ENCODE assay signal across 23 mouse cellular contexts in the genomic region with DNA sequence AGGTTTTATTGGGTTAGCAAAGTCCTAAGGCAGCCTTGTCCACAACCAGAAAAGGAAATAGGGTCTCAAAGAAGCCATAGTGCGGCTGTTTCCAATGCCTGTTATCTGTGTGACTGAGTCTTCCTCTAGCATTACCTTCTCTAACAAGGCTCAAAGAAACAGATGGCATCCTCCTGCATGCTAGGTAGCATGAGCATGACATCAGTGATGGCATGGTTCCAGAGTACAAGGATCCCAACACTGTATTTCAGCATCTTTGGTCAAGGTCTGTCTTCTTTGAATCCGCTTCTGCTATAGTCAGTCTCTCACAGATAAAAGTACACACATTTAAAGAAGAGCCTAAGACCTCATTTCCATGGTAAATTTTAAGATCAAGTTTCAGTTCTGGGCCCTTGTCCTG. TPM values are rescaled to one million over a fixed set of nuclear protein-coding genes. Genes with fewer than 3 reads are reported as not detected.
DNase-seq lines count a peak whose midpoint lies in the region; ATAC-seq and TF ChIP-seq lines count a peak whose summit lies in the region.
"Had no signal": no experiment of that assay in that cellular context is flagged by ENCODE, and none has a peak within 500 bp of the region (broad histone marks: within the 10 kb centered on the region; RNA-seq: fewer than 3 reads in every experiment).

No protein-coding gene starts in this region.

- no peak overlapping the region for H3K9ac ChIP-seq in hindbrain, postnatal 0 days (replicated peaks; ENCODE audit: low read length)
- no peak overlapping the region for H3K9ac ChIP-seq in hindbrain, embryonic 12.5 days
- H3K9ac ChIP-seq in liver, postnatal 0 days (replicated peaks) = no peak overlapping the region
- no peak overlapping the region for H3K9ac ChIP-seq in liver, embryonic 11.5 days (ENCODE audit: low read depth, low read length)
- H3K9ac ChIP-seq: forebrain, postnatal 0 days; heart, embryonic 12.5 days; hindbrain, embryonic 13.5 days had no signal

- WGBS in hindbrain, postnatal 0 days = 91% methylated on average over 2 of the region's 2 CpGs
- WGBS in hindbrain, embryonic 12.5 days = 97% methylated on average over 2 of the region's 2 CpGs
- 89% methylated on average over 2 of the region's 2 CpGs for WGBS in liver, postnatal 0 days (ENCODE audit: insufficient replicate concordance)
- 96% methylated on average over 2 of the region's 2 CpGs for WGBS in liver, embryonic 11.5 days
- WGBS in cerebellum, adult 2 months = 13% methylated on average over 2 of the region's 2 CpGs

- no peaks in the 10 kb centered on the region for H3K4me1 ChIP-seq in hindbrain, postnatal 0 days (ENCODE audit: insufficient read depth, low read length)
- H3K4me1 ChIP-seq in hindbrain, embryonic 12.5 days = no peaks in the 10 kb centered on the region
- H3K4me1 ChIP-seq in liver, postnatal 0 days (ENCODE audit: insufficient read depth) = no peaks in the 10 kb centered on the region
- no peaks in the 10 kb centered on the region for H3K4me1 ChIP-seq in liver, embryonic 11.5 days (replicated peaks; ENCODE audit: control insufficient read depth, insufficient read depth, low read length)
- peaks cover 8% of the 10 kb centered on the region for H3K4me1 ChIP-seq in cerebellum, adult 2 months (ENCODE audit: control insufficient read depth, insufficient read depth, low read length)
- H3K4me1 ChIP-seq: forebrain, embryonic 10.5 days; hindbrain, embryonic 13.5 days had no signal

- TF ChIP-seq POLR2A in cerebellum, adult 2 months (IDR thresholded peaks at IDR 0.05; ENCODE audit: borderline replicate concordance, insufficient read depth, low read length) = peak; percentile 37; the same call in 1 of the 2 replicates

- no peak for TF ChIP-seq EP300 in liver, postnatal 0 days (IDR thresholded peaks at IDR 0.05; ENCODE audit: low read depth)

- H3K36me3 ChIP-seq in hindbrain, postnatal 0 days (ENCODE audit: insufficient read depth, low read length) = no peaks in the 10 kb centered on the region; the same call in 1 of the 2 replicates
- H3K36me3 ChIP-seq in hindbrain, embryonic 12.5 days = peaks cover 36% of the 10 kb centered on the region
- H3K36me3 ChIP-seq in liver, postnatal 0 days (replicated peaks; ENCODE audit: insufficient read depth, low read length) = peaks cover 40% of the 10 kb centered on the region
- H3K36me3 ChIP-seq in liver, embryonic 11.5 days (ENCODE audit: control insufficient read depth, insufficient read depth, low read length) = no peaks in the 10 kb centered on the region

- ATAC-seq in hindbrain, postnatal 0 days = no peak
- ATAC-seq in hindbrain, embryonic 12.5 days (ENCODE audit: low FRiP score) = no peak
- peak; percentile 35 for ATAC-seq in liver, postnatal 0 days
- ATAC-seq in liver, embryonic 11.5 days (replicated peaks; ENCODE audit: low FRiP score) = no peak
- ATAC-seq: forebrain, postnatal 0 days; intestine, embryonic 16.5 days had no signal

- no peak overlapping the region for H3K4me3 ChIP-seq in hindbrain, postnatal 0 days (ENCODE audit: low read length)
- H3K4me3 ChIP-seq in hindbrain, embryonic 12.5 days = no peak overlapping the region
- H3K4me3 ChIP-seq in liver, postnatal 0 days (ENCODE audit: low read depth, low read length) = no peak overlapping the region
- H3K4me3 ChIP-seq in liver, embryonic 11.5 days (ENCODE audit: low read depth, low read length) = no peak overlapping the region
- H3K4me3 ChIP-seq in cerebellum, adult 2 months (replicated peaks; ENCODE audit: insufficient read depth, low read depth, low read length) = no peak overlapping the region
- H3K4me3 ChIP-seq: forebrain, embryonic 10.5 days; heart, embryonic 12.5 days; hindbrain, embryonic 13.5 days; myocyte had no signal

- no peak overlapping the region for H3K27ac ChIP-seq in hindbrain, postnatal 0 days
- H3K27ac ChIP-seq in hindbrain, embryonic 12.5 days = no peak overlapping the region
- no peak overlapping the region for H3K27ac ChIP-seq in liver, postnatal 0 days (ENCODE audit: low read depth)
- H3K27ac ChIP-seq in liver, embryonic 11.5 days (ENCODE audit: low read depth, low read length) = no peak overlapping the region
- peak overlapping the region; percentile 60; the same call in 1 of the 2 replicates for H3K27ac ChIP-seq in cerebellum, adult 2 months (ENCODE audit: insufficient read depth, low read length)
- H3K27ac ChIP-seq: forebrain, embryonic 10.5 days; hindbrain, embryonic 13.5 days had no signal

- no peak for TF ChIP-seq CTCF in hindbrain, postnatal 0 days (IDR thresholded peaks at IDR 0.05; ENCODE audit: low read depth)
- TF ChIP-seq CTCF in liver, postnatal 0 days (IDR thresholded peaks at IDR 0.05; ENCODE audit: low read depth) = no peak
- no peak for TF ChIP-seq CTCF in cerebellum, adult 2 months (IDR thresholded peaks at IDR 0.05; ENCODE audit: borderline replicate concordance, insufficient read depth, low read depth, low read length)

- H3K4me2 ChIP-seq in hindbrain, postnatal 0 days (ENCODE audit: low read depth, low read length) = no peak overlapping the region
- H3K4me2 ChIP-seq in hindbrain, embryonic 12.5 days (replicated peaks) = no peak overlapping the region
- H3K4me2 ChIP-seq in liver, postnatal 0 days (ENCODE audit: low read depth, low read length) = no peak overlapping the region
- no peak overlapping the region for H3K4me2 ChIP-seq in liver, embryonic 11.5 days
- H3K4me2 ChIP-seq: heart, embryonic 12.5 days; hindbrain, embryonic 13.5 days had no signal

- H3K9me3 ChIP-seq in hindbrain, postnatal 0 days (ENCODE audit: low read length) = no peaks in the 10 kb centered on the region
- H3K9me3 ChIP-seq in hindbrain, embryonic 12.5 days (replicated peaks) = no peaks in the 10 kb centered on the region
- no peaks in the 10 kb centered on the region for H3K9me3 ChIP-seq in liver, postnatal 0 days (ENCODE audit: low read length)
- H3K9me3 ChIP-seq in liver, embryonic 11.5 days (ENCODE audit: control insufficient read depth, low read length) = no peaks in the 10 kb centered on the region
- H3K9me3 ChIP-seq: forebrain, embryonic 10.5 days; heart, embryonic 12.5 days; hindbrain, embryonic 13.5 days had no signal

- peak; percentile 50 for DNase-seq in hindbrain, postnatal 0 days (ENCODE audit: low spot score)
- no peak for DNase-seq in liver, postnatal 0 days
- no peak for DNase-seq in liver, embryonic 11.5 days (ENCODE audit: low spot score)
- peak; percentile 73 to 91 for DNase-seq in cerebellum, adult 2 months
- peak; percentile 63 to 83 for DNase-seq in cerebellum, postnatal 36 days
- DNase-seq in layer of hippocampus, adult 9-11 months = no peak
- DNase-seq: adrenal gland, postnatal 36 days; forebrain, postnatal 0 days; heart, postnatal 14 days; lung, adult 18-20 months; lung, postnatal 14 days; midbrain, embryonic 14.5 days; right cerebral cortex, postnatal 25 days had no signal

- no peaks in the 10 kb centered on the region for H3K27me3 ChIP-seq in hindbrain, postnatal 0 days (ENCODE audit: insufficient read depth, low read length)
- no peaks in the 10 kb centered on the region for H3K27me3 ChIP-seq in hindbrain, embryonic 12.5 days
- no peaks in the 10 kb centered on the region for H3K27me3 ChIP-seq in liver, postnatal 0 days (ENCODE audit: insufficient read depth, low read length)
- no peaks in the 10 kb centered on the region for H3K27me3 ChIP-seq in liver, embryonic 11.5 days (replicated peaks; ENCODE audit: control insufficient read depth, insufficient read depth, low read length)
- no peaks in the 10 kb centered on the region for H3K27me3 ChIP-seq in cerebellum, adult 2 months (ENCODE audit: control insufficient read depth, insufficient read depth, low read length)
- H3K27me3 ChIP-seq: CH12.LX; heart, embryonic 12.5 days; hindbrain, embryonic 13.5 days had no signal

RNA-seq across cellular contexts. Expression of a gene that starts 17.3 kb away (rescaled TPM):
- total RNA-seq in hindbrain, postnatal 0 days (2014; rRNA removed) = not detected in 2 replicates
- not detected in 2 replicates for polyA plus RNA-seq in hindbrain, postnatal 0 days (2015; fragmentation: Nextera tagmentation; extraction: Ambion mirVana)
- polyA plus RNA-seq in hindbrain, embryonic 12.5 days (2016; fragmentation: Nextera tagmentation; extraction: Ambion mirVana) = not detected in 2 replicates
- polyA plus RNA-seq in liver, postnatal 0 days (2015; fragmentation: Nextera tagmentation; extraction: Ambion mirVana) = 0.04 TPM in 1 of 2 replicates, not detected in the other
- not detected in 2 replicates for polyA plus RNA-seq in liver, embryonic 11.5 days (2014; fragmentation: Nextera tagmentation; extraction: Ambion mirVana)
- polyA plus RNA-seq in cerebellum, adult 2 months (2012; rRNA removed) = 0.03 TPM in 1 of 2 replicates, not detected in the other
- total RNA-seq: adrenal gland, postnatal 36 days; forebrain, postnatal 0 days; layer of hippocampus, postnatal 25 days; MEL had no signal
- polyA plus RNA-seq: forebrain, embryonic 10.5 days; forebrain, postnatal 0 days; heart, embryonic 12.5 days; hindbrain, embryonic 13.5 days; intestine, embryonic 16.5 days; midbrain, embryonic 14.5 days; myocyte; neural tube, embryonic 14.5 days had no signal

RNA-seq across cellular contexts. Expression of a gene that starts 49.9 kb away (rescaled TPM):
- 44.9 and 46.1 TPM in 2 replicates for total RNA-seq in hindbrain, postnatal 0 days (2014; rRNA removed)
- polyA plus RNA-seq in hindbrain, postnatal 0 days (2015; fragmentation: Nextera tagmentation; extraction: Ambion mirVana) = 8.6 TPM in 2 replicates
- 15.5 and 18.4 TPM in 2 replicates for polyA plus RNA-seq in hindbrain, embryonic 12.5 days (2016; fragmentation: Nextera tagmentation; extraction: Ambion mirVana)
- polyA plus RNA-seq in liver, postnatal 0 days (2015; fragmentation: Nextera tagmentation; extraction: Ambion mirVana) = 6.3 and 6.6 TPM in 2 replicates
- 9.4 and 10.0 TPM in 2 replicates for polyA plus RNA-seq in liver, embryonic 11.5 days (2014; fragmentation: Nextera tagmentation; extraction: Ambion mirVana)
- 110 and 113 TPM in 2 replicates for polyA plus RNA-seq in cerebellum, adult 2 months (2012; rRNA removed)

Comparison
In these comparisons a context has a peak if more than half of its experiments do, and no peak if none do; other contexts are left out.
1. DNase-seq: peak in hindbrain, postnatal 0 days (single experiment), cerebellum, adult 2 months (2 of 2) and cerebellum, postnatal 36 days (2 of 2); none in liver, postnatal 0 days (single experiment), liver, embryonic 11.5 days (single experiment) and layer of hippocampus, adult 9-11 months (single experiment).